Mouse (Mus musculus) cortical plate, adult 2 months (tissue): ENCODE measurements around the gene Pld2. TPM values are rescaled to one million over a fixed set of nuclear protein-coding genes. Genes with fewer than 3 reads are reported as not detected.
A peak's percentile ranks its signal among the peaks of the same experiment; 100 is the strongest.
"Not testable (repeated sequence)": the region's sequence is repeated elsewhere in the genome, so short reads cannot be mapped to it uniquely, and the experiment has no call there.

Experiments
- H3K27ac ChIP-seq: fragments of 200-500 bp; 2 replicates; pipeline ENCODE4 v1.5.1; 2012; ENCODE audit warnings: low read length, control low read depth, inconsistent platforms; ENCODE audit not compliant: insufficient read depth
- H3K4me1 ChIP-seq: fragments of 200-500 bp; 2 replicates; pipeline ENCODE4 v1.6.1; 2011; ENCODE audit warnings: low read length; ENCODE audit not compliant: control insufficient read depth, insufficient read depth
- H3K4me3 ChIP-seq: fragments of 200-500 bp; 2 replicates; pipeline ENCODE4 v1.5.1; 2011; ENCODE audit warnings: mild to moderate bottlenecking, low read length, control low read depth; ENCODE audit not compliant: insufficient read depth
- CTCF ChIP-seq: fragments of 200-500 bp; IDR thresholded peaks from 2 replicates; pipeline ENCODE4 v1.5.1; 2011; ENCODE audit warnings: mild to moderate bottlenecking, control low read depth, low read length; ENCODE audit not compliant: insufficient read depth; ENCODE audit errors: extremely low read depth
- POLR2A ChIP-seq: fragments of 200-500 bp; IDR thresholded peaks from 2 replicates; pipeline ENCODE4 v1.6.1; 2011; ENCODE audit warnings: mild to moderate bottlenecking, low read length, control low read depth; ENCODE audit not compliant: insufficient read depth; ENCODE audit errors: extremely low read depth
- polyA plus RNA-seq: library from polyadenylated mRNA; depleted of rRNA; stranded (reverse); fragments of >200 nt; gene quantifications from 2 replicates; pipeline ENCODE4 v1.2.3, GENCODE M21; 2012

Pld2 gene
- polyA plus RNA-seq, 1 experiment: 21.4 TPM

DNA sequence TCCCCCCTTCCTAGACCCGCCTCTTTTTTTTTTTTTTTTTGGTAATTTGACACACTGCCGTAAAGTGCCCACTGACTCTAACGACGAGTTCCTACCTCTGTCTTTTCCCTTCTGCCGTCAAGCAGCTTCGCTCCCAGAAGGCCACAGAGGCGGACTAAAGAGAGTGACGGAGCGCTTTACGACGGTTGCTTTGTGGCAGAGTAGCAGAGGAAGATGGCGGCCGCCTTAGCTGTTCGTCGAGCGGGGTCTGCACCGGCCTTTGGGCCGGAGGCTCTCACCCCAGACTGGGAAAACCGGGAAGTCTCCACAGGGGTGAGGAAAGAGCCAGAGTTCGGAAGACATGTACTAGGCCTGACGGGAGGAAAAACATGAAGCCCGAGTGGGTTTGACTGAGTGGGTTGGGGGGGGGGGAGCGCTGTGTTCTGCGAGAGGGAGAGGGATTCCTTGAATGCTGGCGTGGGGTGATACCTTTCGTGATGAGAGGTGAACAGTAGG, 14.6 kb upstream of the Pld2 start, which contains the start of gene Psmb6:
Gene Psmb6 (plus strand): TSS at position 184 of the 495 bp plus-strand sequence.
- Histone ChIP-seq H3K4me1 (peaks cover 5% of the 10 kb centered on the region; the same call in 1 of the 2 replicates), H3K27ac (no peak within 1 kb of the TSS), H3K4me3 (peak within 1 kb of the TSS; percentile 45)
- peak; percentile 88 for TF ChIP-seq POLR2A
- TF ChIP-seq CTCF: no peak

DNA sequence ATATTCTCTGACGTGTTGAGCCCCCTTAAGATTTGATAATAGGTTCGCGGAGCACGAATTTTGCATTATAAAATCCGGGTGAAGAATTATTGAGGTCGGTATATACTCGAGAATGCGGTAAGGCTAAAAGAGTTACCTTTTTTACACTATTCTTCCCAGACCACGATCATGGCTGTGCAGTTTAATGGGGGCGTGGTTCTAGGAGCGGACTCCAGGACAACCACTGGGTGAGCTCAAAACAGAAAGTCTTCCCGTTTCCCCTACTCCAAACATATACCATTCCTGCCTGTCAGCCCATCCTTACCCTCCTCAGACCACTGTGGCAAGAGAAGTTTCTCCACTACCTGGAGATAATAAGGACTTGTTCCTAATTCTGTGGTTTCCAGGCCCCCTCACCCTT, 14.1 kb upstream of the Pld2 start:
- peak overlapping the region; percentile 45 for H3K4me3 ChIP-seq
- H3K4me1 ChIP-seq: peaks cover 5% of the 10 kb centered on the region; the same call in 1 of the 2 replicates
- H3K27ac ChIP-seq: no peak overlapping the region
- TF ChIP-seq CTCF: no peak

DNA sequence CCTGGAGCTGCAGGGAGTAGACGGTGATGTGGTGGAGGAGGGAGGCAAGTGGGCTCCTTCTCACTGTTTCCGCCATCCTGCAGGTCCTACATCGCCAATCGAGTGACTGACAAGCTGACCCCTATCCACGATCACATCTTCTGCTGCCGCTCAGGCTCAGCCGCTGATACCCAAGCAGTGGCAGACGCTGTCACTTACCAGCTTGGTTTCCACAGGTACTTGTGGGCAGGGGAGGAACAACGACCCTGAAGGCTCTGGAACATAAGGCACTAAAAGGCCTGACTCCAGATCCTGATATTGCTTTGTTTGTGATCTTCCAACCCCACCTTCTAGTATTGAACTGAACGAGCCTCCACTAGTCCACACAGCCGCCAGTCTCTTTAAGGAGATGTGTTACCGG, 13.7 kb upstream of the Pld2 start:
- no peak for TF ChIP-seq POLR2A
- TF ChIP-seq CTCF: no peak
- no peak overlapping the region for H3K27ac ChIP-seq
- peaks cover 5% of the 10 kb centered on the region; the same call in 1 of the 2 replicates for H3K4me1 ChIP-seq
- no peak overlapping the region; the same call in 1 of the 2 replicates for H3K4me3 ChIP-seq

DNA sequence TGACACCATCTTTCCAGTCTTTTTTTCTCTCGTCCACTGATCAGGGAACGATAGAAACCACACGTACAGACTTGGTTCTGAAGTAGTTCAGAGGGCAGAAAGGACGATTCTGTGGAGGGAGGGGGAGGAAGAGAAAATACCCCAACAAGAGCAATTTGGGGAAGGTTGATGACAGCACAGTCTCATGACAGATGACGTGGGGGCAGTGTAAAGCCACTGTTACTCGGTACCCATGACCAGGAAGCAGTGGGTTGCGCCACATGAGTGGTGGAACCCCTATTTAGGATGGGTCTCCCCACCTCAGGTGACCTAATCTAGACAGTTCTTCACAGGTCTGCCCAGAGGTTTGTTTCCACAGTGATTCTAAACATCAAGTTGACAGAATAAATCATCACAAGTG, 11.3 kb upstream of the Pld2 start:
- Histone ChIP-seq H3K4me1 (peaks cover 5% of the 10 kb centered on the region; the same call in 1 of the 2 replicates), H3K4me3 (no peak overlapping the region), H3K27ac (no peak overlapping the region)
- TF ChIP-seq CTCF (no peak), POLR2A (0 out of 2 replicates have a peak, but pooled peaks have one; percentile 8)

DNA sequence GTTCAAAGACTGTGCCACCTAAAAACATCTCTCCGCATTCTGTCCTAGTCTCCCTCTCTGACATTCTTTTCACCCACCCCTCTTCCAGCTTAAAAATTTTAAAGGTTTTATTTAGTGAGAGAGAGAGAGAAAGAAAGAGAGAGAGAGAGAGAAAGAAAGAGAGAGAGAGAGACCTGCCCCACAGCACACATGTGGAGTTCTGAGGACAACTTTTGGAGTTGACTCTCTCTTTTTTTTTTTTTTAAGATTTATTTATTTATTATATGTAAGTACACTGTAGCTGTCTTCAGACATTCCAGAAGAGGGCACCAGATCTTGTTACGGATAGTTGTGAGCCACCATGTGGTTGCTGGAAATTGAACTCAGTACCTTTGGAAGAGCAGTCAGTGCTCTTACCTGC, 8.8 kb upstream of the Pld2 start:
- H3K4me1 ChIP-seq, H3K4me3 ChIP-seq, H3K27ac ChIP-seq: not testable (repeated sequence)

DNA sequence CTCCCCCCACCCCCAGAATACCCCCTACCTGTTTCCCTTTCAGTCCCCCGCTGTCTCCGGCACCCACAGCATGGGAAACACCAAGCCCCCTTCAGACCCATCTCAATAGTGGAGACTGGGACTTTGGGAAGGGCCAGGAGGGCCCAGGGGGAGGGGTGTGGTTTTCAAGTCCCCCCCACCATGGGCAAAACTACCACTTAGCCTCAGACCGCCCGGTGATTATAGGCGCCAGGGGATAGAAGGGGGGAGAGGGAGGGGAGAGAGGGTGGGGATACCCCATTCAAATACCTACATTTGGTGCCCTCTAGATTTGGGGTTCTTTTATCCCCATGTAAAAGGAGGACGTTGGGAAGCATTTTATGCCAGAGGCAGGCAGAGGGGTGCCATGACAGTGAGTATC, 7.0 kb upstream of the Pld2 start, which contains the start of gene Gm40193:
Gene Gm40193 (minus strand): TSS at position 101 of the 400 bp plus-strand sequence.
- Histone ChIP-seq H3K4me3 (no peak within 1 kb of the TSS), H3K4me1 (no peaks in the 10 kb centered on the region), H3K27ac (no peak within 1 kb of the TSS)
- TF ChIP-seq CTCF: no peak
- TF ChIP-seq POLR2A: no peak

DNA sequence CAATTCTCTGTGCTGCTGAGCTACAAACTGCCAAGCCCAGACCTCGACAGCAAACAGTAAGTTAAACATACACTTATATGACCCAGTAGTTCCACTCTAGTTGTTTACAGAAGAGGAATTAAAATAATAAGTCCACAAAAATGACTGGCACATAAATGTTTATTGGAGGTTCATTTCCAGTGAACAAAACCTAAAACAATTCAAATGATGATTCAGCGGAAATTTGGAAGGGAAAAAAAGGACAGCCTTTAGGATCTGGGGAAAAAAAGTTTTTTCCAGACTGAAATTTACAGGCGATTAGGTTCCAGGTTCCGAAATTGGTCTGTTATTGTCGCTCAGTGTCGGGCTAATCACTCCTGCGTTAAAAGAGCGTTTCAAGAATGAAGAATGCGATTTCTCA, 441 bp upstream of the Pld2 start:
- Histone ChIP-seq H3K4me3 (peak overlapping the region; percentile 47), H3K27ac (no peak overlapping the region), H3K4me1 (0 out of 2 replicates have a peak, but pooled peaks cover 1% of the 10 kb centered on the region)
- no peak for TF ChIP-seq POLR2A

DNA sequence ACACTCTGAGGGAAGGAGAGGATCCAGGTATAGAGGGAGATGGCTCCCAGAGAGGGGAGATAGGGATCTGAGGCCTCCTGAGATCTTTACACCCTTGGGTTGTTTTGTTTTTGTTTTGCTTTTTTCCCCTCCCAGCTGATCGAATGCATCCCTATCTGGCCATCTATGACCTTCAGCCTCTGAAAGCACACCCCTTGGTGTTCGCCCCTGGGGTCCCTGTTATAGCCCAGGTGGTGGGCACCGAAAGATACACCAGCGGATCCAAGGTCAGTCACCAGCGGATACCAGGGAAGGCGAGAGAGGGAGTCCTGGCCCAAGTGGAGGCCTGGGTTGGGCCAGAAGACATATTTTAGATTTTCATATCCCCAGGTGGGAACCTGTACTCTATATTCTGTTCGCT, 1.1 kb downstream of the Pld2 start:
- TF ChIP-seq CTCF (no peak), POLR2A (no peak)
- peak overlapping the region; percentile 47; the same call in 1 of the 2 replicates for H3K4me3 ChIP-seq

DNA sequence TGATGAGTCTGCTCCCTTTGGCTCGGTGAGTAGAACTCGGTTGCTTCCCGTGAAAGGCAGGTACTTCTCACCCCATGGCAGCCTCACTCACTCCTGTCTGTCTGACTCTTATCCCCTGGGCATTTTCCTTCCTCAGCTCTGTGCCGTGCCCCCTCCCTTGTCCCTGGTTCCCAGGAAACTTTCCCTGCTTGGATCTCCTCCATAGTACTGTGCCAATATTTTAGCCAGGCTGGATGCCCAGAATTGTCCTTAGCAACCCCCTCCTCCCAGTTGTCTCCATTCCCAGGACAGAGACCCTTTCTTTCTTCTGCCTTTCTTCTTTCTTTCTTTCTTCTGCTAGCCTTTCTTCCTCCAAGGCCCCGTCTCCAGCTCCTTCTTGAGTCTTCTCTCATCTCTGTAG, 1.6 kb downstream of the Pld2 start:
- 0 out of 2 replicates have a peak, but pooled peaks cover 1% of the 10 kb centered on the region for H3K4me1 ChIP-seq
- TF ChIP-seq POLR2A (no peak), CTCF (no peak)
- peak overlapping the region; percentile 58; the same call in 1 of the 2 replicates for H3K27ac ChIP-seq
- H3K4me3 ChIP-seq: peak overlapping the region; percentile 8; the same call in 1 of the 2 replicates

More for the DNA sequence above, 1.1 kb downstream of the Pld2 start:
- Histone ChIP-seq H3K27ac (no peak overlapping the region), H3K4me1 (0 out of 2 replicates have a peak, but pooled peaks cover 1% of the 10 kb centered on the region)

DNA sequence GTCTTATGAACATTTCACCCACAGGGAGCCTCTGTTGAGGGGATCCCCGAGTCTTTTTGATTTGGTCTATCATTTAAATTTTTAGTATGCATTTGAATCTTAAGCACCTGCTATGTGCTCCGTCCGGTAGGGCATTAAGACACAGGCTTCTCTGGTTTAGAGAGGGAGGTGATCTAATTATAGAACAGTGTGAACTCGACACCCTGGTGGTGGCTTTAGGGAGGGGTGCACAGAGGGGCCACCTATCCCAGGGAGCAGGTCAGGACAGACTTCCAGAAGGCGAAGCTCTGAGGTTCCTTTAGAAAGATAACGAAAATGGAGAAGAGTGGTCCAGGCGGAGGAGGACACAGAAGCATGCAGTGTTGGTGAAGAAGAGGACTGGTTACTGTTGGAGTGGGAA, 4.6 kb downstream of the Pld2 start:
- Histone ChIP-seq H3K4me1 (0 out of 2 replicates have a peak, but pooled peaks cover 1% of the 10 kb centered on the region), H3K27ac (no peak overlapping the region), H3K4me3 (no peak overlapping the region)

More for the DNA sequence above, 4.6 kb downstream of the Pld2 start:
- TF ChIP-seq CTCF: no peak
- no peak for TF ChIP-seq POLR2A
